Mouse (Mus musculus) cerebellum, postnatal 10 days (tissue): Measurements from ENCODE around the gene Ttc5.
"Not testable (repeated sequence)": the region's sequence is repeated elsewhere in the genome, so short reads cannot be mapped to it uniquely, and the experiment has no call there.

Experiments used
- DNase-seq, 2 experiments: peaks; one replicate each; pipeline ENCODE4 v3.0.0; 2021; ENCODE audit warnings: mixed read lengths in 2 of 2

Gene Ttc5

GRCm38 (mm10) chr14:50785251-50785637 lies at the start of gene Ttc5:
Gene Ttc5 (minus strand): TSS chr14:50785519.
- peak; percentile 92 to 96 for DNase-seq

GRCm38 (mm10) chr14:50834435-50834834 lies 49.1 kb upstream of the Ttc5 start:
- DNase-seq, result peak; percentile 17 to 45

- peak; percentile 78 to 81 for DNase-seq
Measured at GRCm38 (mm10) chr14:50833964-50834363, 48.6 kb upstream of the Ttc5 start.

- DNase-seq, result no peak
Measured at GRCm38 (mm10) chr14:50829878-50830277, 44.6 kb upstream of the Ttc5 start.

- DNase-seq, result no peak
Measured at GRCm38 (mm10) chr14:50826579-50826978, 41.3 kb upstream of the Ttc5 start.

GRCm38 (mm10) chr14:50824219-50824618 lies 38.9 kb upstream of the Ttc5 start:
- DNase-seq, result no peak

GRCm38 (mm10) chr14:50823240-50823639 lies 37.9 kb upstream of the Ttc5 start:
- DNase-seq, result no peak

- DNase-seq, result no peak
Measured at GRCm38 (mm10) chr14:50813060-50813459, 27.7 kb upstream of the Ttc5 start.

GRCm38 (mm10) chr14:50807487-50808072 lies 22.3 kb upstream of the Ttc5 start, which contains the start of the genes Ccnb1ip1 and Parp2:
Gene Ccnb1ip1 (minus strand): TSS chr14:50807732.
Gene Parp2 (plus strand): TSS chr14:50807841.
- peak; percentile 95 to 98 for DNase-seq

GRCm38 (mm10) chr14:50806469-50806868 lies 21.1 kb upstream of the Ttc5 start:
- not testable (repeated sequence) for DNase-seq

- no peak for DNase-seq
Measured at GRCm38 (mm10) chr14:50804683-50805082, 19.4 kb upstream of the Ttc5 start.

GRCm38 (mm10) chr14:50802843-50803562 lies 17.7 kb upstream of the Ttc5 start:
- DNase-seq, result peak; percentile 52 to 66

- no peak for DNase-seq
Measured at GRCm38 (mm10) chr14:50802441-50802840, 17.1 kb upstream of the Ttc5 start.

GRCm38 (mm10) chr14:50799502-50800259 lies 14.4 kb upstream of the Ttc5 start:
- DNase-seq, result peak; percentile 59 to 76

GRCm38 (mm10) chr14:50798512-50798911 lies 13.2 kb upstream of the Ttc5 start:
- DNase-seq, result peak; percentile 44 to 53

- no peak for DNase-seq
Measured at GRCm38 (mm10) chr14:50796464-50796863, 11.1 kb upstream of the Ttc5 start.

GRCm38 (mm10) chr14:50795965-50796364 lies 10.6 kb upstream of the Ttc5 start:
- no peak for DNase-seq

- DNase-seq, result no peak
Measured at GRCm38 (mm10) chr14:50795261-50795935, 10.1 kb upstream of the Ttc5 start.

GRCm38 (mm10) chr14:50788157-50788556 lies 2.8 kb upstream of the Ttc5 start:
- no peak for DNase-seq

GRCm38 (mm10) chr14:50784391-50785250 lies 698 bp downstream of the Ttc5 start:
- peak; percentile 37 to 38 for DNase-seq

GRCm38 (mm10) chr14:50782166-50782565 lies 3.2 kb downstream of the Ttc5 start:
- DNase-seq, result no peak

GRCm38 (mm10) chr14:50771342-50771741 lies 14.0 kb downstream of the Ttc5 start:
- DNase-seq, result peak; percentile 18 to 27
